Mouse (Mus musculus) small intestine, adult 2 months (tissue): Measurements from ENCODE around the gene Tdrd7.

ENCODE experiments used
- CTCF ChIP-seq: fragments of 200-500 bp; IDR thresholded peaks from 2 replicates; pipeline ENCODE4 v1.5.1; 2012; ENCODE audit warnings: low read depth, mild to moderate bottlenecking, control low read depth, inconsistent platforms, low read length, moderate library complexity, mixed read lengths; ENCODE audit not compliant: insufficient replicate concordance, insufficient read length; ENCODE audit errors: extremely low read depth
- POLR2A ChIP-seq: fragments of 200-500 bp; IDR thresholded peaks from 2 replicates; pipeline ENCODE4 v1.6.1; 2012; ENCODE audit warnings: low read depth, mild to moderate bottlenecking, control low read depth, inconsistent platforms, low read length, moderate library complexity

DNA sequence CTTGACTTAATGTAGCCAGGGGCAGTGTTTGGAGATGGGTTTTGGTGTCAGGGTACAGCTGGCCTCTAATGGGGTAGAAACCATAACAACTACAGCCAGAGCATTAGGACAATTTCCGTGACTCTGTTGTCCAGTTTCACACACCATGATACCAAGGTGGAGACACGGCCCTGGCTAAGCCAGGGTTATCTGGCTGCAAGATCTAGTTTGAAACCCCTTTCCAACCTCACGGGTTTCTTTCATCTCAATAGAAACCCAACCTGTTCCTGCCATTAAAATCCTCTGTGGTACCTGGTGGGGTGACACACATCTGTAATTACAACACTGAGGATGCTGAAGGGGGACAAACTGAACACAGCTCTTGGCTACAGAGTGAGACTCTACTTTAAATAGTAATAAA is 110.5 kb downstream of the Tdrd7 start:
- no peak for TF ChIP-seq POLR2A
- TF ChIP-seq CTCF: no peak
